ENCODE assay signal across 13 mouse cellular contexts in genomic region chr12:29956969-29957368, GRCm38 (mm10). TPM values are rescaled to one million over a fixed set of nuclear protein-coding genes. Genes with fewer than 3 reads are reported as not detected.
A peak's percentile ranks its signal among the peaks of the same experiment; 100 is the strongest.
DNase-seq lines count a peak whose midpoint lies in the region; ATAC-seq and TF ChIP-seq lines count a peak whose summit lies in the region.
"Had no signal": no experiment of that assay in that cellular context is flagged by ENCODE, and none has a peak within 500 bp of the region (broad histone marks: within the 10 kb centered on the region; RNA-seq: fewer than 3 reads in every experiment).

No protein-coding gene starts in this region.

- H3K27ac ChIP-seq in heart, embryonic 11.5 days (ENCODE audit: low read depth, low read length), result no peak overlapping the region
- peak overlapping the region; percentile 17; the same call in 1 of the 2 replicates for H3K27ac ChIP-seq in kidney, embryonic 16.5 days (ENCODE audit: low read length)
- H3K27ac ChIP-seq: heart, embryonic 10.5 days; limb, embryonic 15.5 days had no signal

- TF ChIP-seq POLR2A in brain, embryonic 14.5 days (IDR thresholded peaks at IDR 0.05; ENCODE audit: borderline replicate concordance, extremely low read depth, insufficient read depth, insufficient read length, poor library complexity, severe bottlenecking), result no peak

- no peaks in the 10 kb centered on the region for H3K27me3 ChIP-seq in heart, embryonic 11.5 days (ENCODE audit: control insufficient read depth, insufficient read depth, low read length)
- H3K27me3 ChIP-seq in kidney, embryonic 16.5 days (ENCODE audit: insufficient read depth, low read length), result no peaks in the 10 kb centered on the region
- H3K27me3 ChIP-seq: limb, embryonic 15.5 days had no signal

- H3K4me2 ChIP-seq in heart, embryonic 11.5 days, result no peak overlapping the region
- H3K4me2 ChIP-seq in kidney, embryonic 16.5 days (replicated peaks; ENCODE audit: low read depth, low read length), result peak overlapping the region; percentile 3; the same call in 1 of the 2 replicates
- H3K4me2 ChIP-seq: limb, embryonic 15.5 days; lung, embryonic 14.5 days; midbrain, embryonic 11.5 days had no signal

- H3K36me3 ChIP-seq in heart, embryonic 11.5 days (ENCODE audit: control insufficient read depth, insufficient read depth, low read length), result no peaks in the 10 kb centered on the region
- H3K36me3 ChIP-seq in kidney, embryonic 16.5 days (ENCODE audit: insufficient read depth, low read length), result no peaks in the 10 kb centered on the region
- H3K36me3 ChIP-seq: heart, embryonic 10.5 days; limb, embryonic 15.5 days had no signal

- 82% methylated on average over 12 of the region's 12 CpGs for WGBS in heart, embryonic 11.5 days (ENCODE audit: insufficient replicate concordance)
- 38% methylated on average over 12 of the region's 12 CpGs for WGBS in kidney, embryonic 16.5 days

- H3K9ac ChIP-seq in heart, embryonic 11.5 days (ENCODE audit: low read depth, low read length), result no peak overlapping the region
- 0 out of 2 replicates have a peak overlapping the region, but pooled peaks have one; percentile 3 for H3K9ac ChIP-seq in kidney, embryonic 16.5 days (replicated peaks; ENCODE audit: low read length)
- H3K9ac ChIP-seq: limb, embryonic 15.5 days; lung, embryonic 14.5 days had no signal

- H3K4me3 ChIP-seq in heart, embryonic 11.5 days (ENCODE audit: low read depth, low read length), result no peak overlapping the region
- H3K4me3 ChIP-seq in kidney, embryonic 16.5 days (ENCODE audit: low read length), result no peak overlapping the region
- H3K4me3 ChIP-seq: heart, embryonic 10.5 days; limb, embryonic 15.5 days had no signal

- no peak for ATAC-seq in heart, embryonic 11.5 days (replicated peaks; ENCODE audit: insufficient number of reproducible peaks, low FRiP score, low TSS enrichment)
- ATAC-seq in kidney, embryonic 16.5 days (ENCODE audit: low FRiP score, low TSS enrichment), result peak; percentile 88

- peaks cover 54% of the 10 kb centered on the region for H3K4me1 ChIP-seq in heart, embryonic 11.5 days (ENCODE audit: control insufficient read depth, insufficient read depth, low read length)
- H3K4me1 ChIP-seq in kidney, embryonic 16.5 days (ENCODE audit: insufficient read depth, low read length), result peaks cover 55% of the 10 kb centered on the region

- no peak for TF ChIP-seq CTCF in brain, embryonic 14.5 days (IDR thresholded peaks at IDR 0.05; ENCODE audit: borderline replicate concordance, extremely low read depth, insufficient read depth, insufficient read length)

- H3K9me3 ChIP-seq in heart, embryonic 11.5 days (replicated peaks; ENCODE audit: control insufficient read depth, low read length), result no peaks in the 10 kb centered on the region
- H3K9me3 ChIP-seq in kidney, embryonic 16.5 days (ENCODE audit: low read length), result no peaks in the 10 kb centered on the region
- H3K9me3 ChIP-seq: heart, embryonic 10.5 days; limb, embryonic 15.5 days had no signal

- peak; percentile 91 for DNase-seq in heart, adult 11 months
- peak; percentile 11 for DNase-seq in A20 (ENCODE audit: low read depth, low spot score)
- DNase-seq in brain, embryonic 14.5 days (ENCODE audit: low read depth), result peak; percentile 54
- DNase-seq in right cerebral cortex, adult 18-20 months, result no peak
- DNase-seq in urinary bladder, adult 2 months (ENCODE audit: low spot score), result no peak
- DNase-seq in embryo, embryonic 10.5 days (ENCODE audit: low spot score), result no peak
- DNase-seq: heart, postnatal 4 days; lung, embryonic 14.5 days had no signal

RNA-seq across cellular contexts. Expression of gene Pxdn, which starts 19.6 kb away (rescaled TPM):
- 83.7 and 115 TPM in 2 replicates for polyA plus RNA-seq in heart, embryonic 11.5 days (2014; fragmentation: Nextera tagmentation; extraction: Ambion mirVana)
- 156 and 174 TPM in 2 replicates for polyA plus RNA-seq in brain, embryonic 14.5 days (2012; rRNA removed)
- 105 and 107 TPM in 2 replicates for polyA plus RNA-seq in kidney, embryonic 16.5 days (2015; fragmentation: Nextera tagmentation; extraction: Ambion mirVana)
- polyA plus RNA-seq in urinary bladder, adult 2 months (2012; rRNA removed), result 32.2 and 43.4 TPM in 2 replicates

Comparison
In these comparisons a context has a peak if more than half of its experiments do, and no peak if none do; other contexts are left out.
1. DNase-seq: peak in heart, adult 11 months (single experiment), A20 (single experiment) and brain, embryonic 14.5 days (single experiment); none in right cerebral cortex, adult 18-20 months (single experiment), urinary bladder, adult 2 months (single experiment) and embryo, embryonic 10.5 days (single experiment).